Mouse (Mus musculus) CD4-positive helper T cell, adult 2 months (primary cell): ENCODE results near the gene Rbms3.

Experiments
- DNase-seq: peaks from one replicate; pipeline ENCODE4 v3.0.0-alpha.2; 2012; ENCODE audit warnings: low read depth, missing footprints, low spot score

Gene Rbms3

GRCm38 (mm10) chr9:117252411-117252861, 377.3 kb downstream of the Rbms3 start:
- DNase-seq, result no peak

GRCm38 (mm10) chr9:117251521-117252368, 378.0 kb downstream of the Rbms3 start:
- no peak for DNase-seq

GRCm38 (mm10) chr9:117250831-117251165, 378.9 kb downstream of the Rbms3 start:
- no peak for DNase-seq

GRCm38 (mm10) chr9:117250036-117250830, 379.5 kb downstream of the Rbms3 start:
- no peak for DNase-seq

GRCm38 (mm10) chr9:117247311-117247980, 382.3 kb downstream of the Rbms3 start:
- no peak for DNase-seq

- DNase-seq, result no peak
These were observed 383.5 kb downstream of the Rbms3 start for GRCm38 (mm10) chr9:117246173-117246572.

GRCm38 (mm10) chr9:117243365-117243764, 386.3 kb downstream of the Rbms3 start:
- no peak for DNase-seq

- no peak for DNase-seq
These were observed 395.0 kb downstream of the Rbms3 start for GRCm38 (mm10) chr9:117234726-117235075.

GRCm38 (mm10) chr9:117234065-117234725, 395.5 kb downstream of the Rbms3 start:
- no peak for DNase-seq

GRCm38 (mm10) chr9:117222741-117223140, 407.0 kb downstream of the Rbms3 start:
- no peak for DNase-seq

- DNase-seq, result no peak
These were observed 408.2 kb downstream of the Rbms3 start for GRCm38 (mm10) chr9:117221481-117221880.

- DNase-seq, result no peak
These were observed 413.5 kb downstream of the Rbms3 start for GRCm38 (mm10) chr9:117216026-117216755.

GRCm38 (mm10) chr9:117212023-117212422, 417.7 kb downstream of the Rbms3 start:
- DNase-seq, result no peak

- DNase-seq, result no peak
These were observed 419.4 kb downstream of the Rbms3 start for GRCm38 (mm10) chr9:117210344-117210743.

- no peak for DNase-seq
These were observed 424.3 kb downstream of the Rbms3 start for GRCm38 (mm10) chr9:117205395-117205794.

GRCm38 (mm10) chr9:117200067-117200658, 429.6 kb downstream of the Rbms3 start:
- DNase-seq, result no peak

- no peak for DNase-seq
These were observed 432.2 kb downstream of the Rbms3 start for GRCm38 (mm10) chr9:117197531-117197930.

GRCm38 (mm10) chr9:117192565-117193540, 436.9 kb downstream of the Rbms3 start:
- DNase-seq, result no peak

GRCm38 (mm10) chr9:117192093-117192492, 437.6 kb downstream of the Rbms3 start:
- no peak for DNase-seq
